8 mouse cellular contexts compared by ENCODE assay signal in genomic region chr1:163091438-163092155, GRCm38 (mm10). TPM values are rescaled to one million over a fixed set of nuclear protein-coding genes. Genes with fewer than 3 reads are reported as not detected.
DNase-seq lines count a peak whose midpoint lies in the region; TF ChIP-seq lines count a peak whose summit lies in the region.

No protein-coding gene starts in this region.

- TF ChIP-seq POLR2A in lung, adult 2 months (IDR thresholded peaks at IDR 0.05; ENCODE audit: borderline replicate concordance, extremely low read depth, low read depth, low read length): no peak

- peak; percentile 9 to 49 for DNase-seq in left cerebral cortex, adult 18-20 months (ENCODE audit: low spot score in 2 of 2)
- no peak for DNase-seq in left cerebral cortex, postnatal 36 days (ENCODE audit: low spot score in 2 of 2)
- peak; percentile 63 for DNase-seq in ZHBTc4 (ENCODE audit: low read depth, low spot score)
- DNase-seq in embryo, embryonic 11 days: peak; percentile 72
- DNase-seq in induced T-regulatory cell, adult 2 months (ENCODE audit: low read depth): peak; percentile 21
- peak; percentile 4 for DNase-seq in lung, adult 2 months
- peak; percentile 34 for DNase-seq in right cerebral cortex, postnatal 14 days
- DNase-seq in spleen, adult 18-20 months: no peak

- WGBS in lung, adult 2 months: 47% methylated on average over 10 of the region's 10 CpGs

- intact Hi-C loops in left cerebral cortex, postnatal 36 days (cut with DNase I): loop anchor here (5.0 kb wide), 1 partner anchor 821 kb away; no protein-coding TSS in a partner anchor

- TF ChIP-seq CTCF in lung, adult 2 months (IDR thresholded peaks at IDR 0.05; ENCODE audit: insufficient read depth, low read length): no peak

- no peaks in the 10 kb centered on the region; the same call in 1 of the 2 replicates for H3K4me1 ChIP-seq in lung, adult 2 months (ENCODE audit: control insufficient read depth, insufficient read depth, low read length)

- H3K4me3 ChIP-seq in lung, adult 2 months (replicated peaks; ENCODE audit: extremely low read depth, low read depth, low read length): no peak overlapping the region

RNA-seq across cellular contexts. Expression of gene Mroh9, which starts 6.1 kb away (rescaled TPM):
- not detected for total RNA-seq in left cerebral cortex, adult 18-20 months (2021)
- not detected for total RNA-seq in left cerebral cortex, postnatal 36 days (2021)
- not detected in 2 replicates for polyA plus RNA-seq in lung, adult 2 months (2012; rRNA removed)

Comparison
In these comparisons a context has a peak if more than half of its experiments do, and no peak if none do; other contexts are left out.
1. DNase-seq: peak in left cerebral cortex, adult 18-20 months (2 of 2), ZHBTc4 (single experiment), embryo, embryonic 11 days (single experiment), induced T-regulatory cell, adult 2 months (single experiment), lung, adult 2 months (single experiment) and right cerebral cortex, postnatal 14 days (single experiment); none in left cerebral cortex, postnatal 36 days (0 of 2) and spleen, adult 18-20 months (0 of 2).